Mouse (Mus musculus) CH12.LX (cell line): ENCODE data around the gene Fam19a1. TPM values are rescaled to one million over a fixed set of nuclear protein-coding genes. Genes with fewer than 3 reads are reported as not detected.

Source experiments
- DNase-seq: peaks from one replicate; pipeline ENCODE4 v3.0.0-alpha.2; 2013; ENCODE audit errors: extremely low read depth
- H3K27ac ChIP-seq: 2 replicates; pipeline ENCODE4 v1.5.1; 2012; ENCODE audit warnings: low read depth, mild to moderate bottlenecking, control low read depth, moderate library complexity; ENCODE audit not compliant: insufficient read depth
- H3K27me3 ChIP-seq: replicated peaks from 2 replicates; pipeline ENCODE3; 2012; ENCODE audit warnings: inconsistent platforms
- H3K36me3 ChIP-seq, 2 experiments: replicated peaks in 1 of 2; 2 replicates each; pipeline versions ENCODE3 to v1.6.1; 2012; ENCODE audit warnings: inconsistent platforms in 1 of 2, low read length in 1 of 2, mild to moderate bottlenecking in 1 of 2, mixed read lengths in 1 of 2, moderate library complexity in 1 of 2; ENCODE audit not compliant: control insufficient read depth in 1 of 2, insufficient read depth in 1 of 2
- H3K4me1 ChIP-seq, 2 experiments: 2 replicates each; pipeline ENCODE4 v1.6.1; 2012; ENCODE audit warnings: inconsistent platforms in 1 of 2, moderate library complexity in 1 of 2; ENCODE audit not compliant: insufficient read depth in 2 of 2, control insufficient read depth in 1 of 2
- H3K4me2 ChIP-seq: 2 replicates; pipeline ENCODE4 v1.6.1; 2012; ENCODE audit warnings: low read depth, mild to moderate bottlenecking, control low read depth; ENCODE audit not compliant: poor library complexity, insufficient read depth, severe bottlenecking
- H3K4me3 ChIP-seq, 3 experiments: fragments of 150-350 bp in 1 of 3; sonication (generic) in 1 of 3; replicated peaks in 1 of 3; 2 replicates each; pipeline versions ENCODE3 to v1.5.1; 2011 to 2012; ENCODE audit warnings: low read depth in 2 of 3, low read length in 2 of 3, mild to moderate bottlenecking in 2 of 3, moderate library complexity in 2 of 3, control low read depth in 1 of 3, improper control_type of control experiment in 1 of 3, inconsistent platforms in 1 of 3, mixed read lengths in 1 of 3; ENCODE audit not compliant: poor library complexity in 1 of 3
- H3K79me2 ChIP-seq: replicated peaks from 2 replicates; pipeline ENCODE4 v1.6.1; 2012; ENCODE audit warnings: mild to moderate bottlenecking, moderate library complexity; ENCODE audit not compliant: control insufficient read depth, poor library complexity, insufficient read depth, severe bottlenecking; ENCODE audit errors: extremely low read depth
- H3K9ac ChIP-seq: 2 replicates; pipeline ENCODE4 v1.6.1; 2012; ENCODE audit warnings: low read depth, mild to moderate bottlenecking, control low read depth, moderate library complexity; ENCODE audit not compliant: insufficient read depth
- H3K9me3 ChIP-seq: replicated peaks from 2 replicates; pipeline ENCODE3; 2012; ENCODE audit warnings: low read length, inconsistent platforms, mixed read lengths
- BHLHE40 ChIP-seq: IDR thresholded peaks from 2 replicates; pipeline ENCODE4 v1.6.1; 2011; ENCODE audit warnings: mild to moderate bottlenecking, low read depth, low read length, improper control_type of control experiment
- CHD1 ChIP-seq: IDR thresholded peaks from 2 replicates; pipeline ENCODE4 v1.6.1; 2012; ENCODE audit warnings: low read depth, low read length, improper control_type of control experiment, inconsistent platforms
- CHD2 ChIP-seq: IDR thresholded peaks from 2 replicates; pipeline ENCODE4 v1.6.1; 2011; ENCODE audit warnings: low read length, improper control_type of control experiment
- E2F4 ChIP-seq: IDR thresholded peaks from 2 replicates; pipeline ENCODE4 v1.6.1; 2011; ENCODE audit warnings: low read depth, low read length, improper control_type of control experiment; ENCODE audit not compliant: insufficient replicate concordance
- ELF1 ChIP-seq: IDR thresholded peaks from 2 replicates; pipeline ENCODE4 v1.6.1; 2014; ENCODE audit warnings: low read depth, mild to moderate bottlenecking, inconsistent platforms, low read length, improper control_type of control experiment
- EP300 ChIP-seq: IDR thresholded peaks from 2 replicates; pipeline ENCODE4 v1.6.1; 2011; ENCODE audit warnings: low read length, improper control_type of control experiment
- ETS1 ChIP-seq: conservative IDR thresholded peaks from 2 replicates; pipeline ENCODE4 v1.6.1; 2012; ENCODE audit warnings: low read depth, mild to moderate bottlenecking, inconsistent platforms, low read length, improper control_type of control experiment, moderate library complexity
- GABPA ChIP-seq: IDR thresholded peaks from 2 replicates; pipeline ENCODE4 v1.6.1; 2012; ENCODE audit warnings: low read depth, low read length, improper control_type of control experiment, inconsistent platforms; ENCODE audit not compliant: insufficient replicate concordance
- HCFC1 ChIP-seq: IDR thresholded peaks from 2 replicates; pipeline ENCODE4 v1.6.1; 2012; ENCODE audit warnings: low read depth, mild to moderate bottlenecking, inconsistent platforms, low read length, improper control_type of control experiment
- IRF4 ChIP-seq: IDR thresholded peaks from 2 replicates; pipeline ENCODE4 v1.6.1; 2014; ENCODE audit warnings: low read depth, mild to moderate bottlenecking, inconsistent platforms, low read length, improper control_type of control experiment
- JUN ChIP-seq: IDR thresholded peaks from 2 replicates; pipeline ENCODE4 v1.6.1; 2011; ENCODE audit warnings: low read depth, mild to moderate bottlenecking, low read length, improper control_type of control experiment, moderate library complexity; ENCODE audit not compliant: insufficient read depth
- JUND ChIP-seq: conservative IDR thresholded peaks from 2 replicates; pipeline ENCODE4 v1.6.1; 2011; ENCODE audit warnings: low read depth, low read length, improper control_type of control experiment
- MAFK ChIP-seq: IDR thresholded peaks from 2 replicates; pipeline ENCODE4 v1.6.1; 2011; ENCODE audit warnings: low read length, improper control_type of control experiment; ENCODE audit not compliant: insufficient replicate concordance
- MAX ChIP-seq: IDR thresholded peaks from 2 replicates; pipeline ENCODE4 v1.6.1; 2011; ENCODE audit warnings: low read length, improper control_type of control experiment
- MEF2A ChIP-seq: IDR thresholded peaks from 2 replicates; pipeline ENCODE4 v1.6.1; 2014; ENCODE audit warnings: low read depth, mild to moderate bottlenecking, inconsistent platforms, low read length, improper control_type of control experiment, borderline replicate concordance
- MXI1 ChIP-seq: IDR thresholded peaks from 2 replicates; pipeline ENCODE4 v1.6.1; 2011; ENCODE audit warnings: mild to moderate bottlenecking, low read depth, low read length, improper control_type of control experiment
- MYC ChIP-seq: IDR thresholded peaks from 2 replicates; pipeline ENCODE4 v1.6.1; 2011; ENCODE audit warnings: low read depth, mild to moderate bottlenecking, improper control_type of control experiment, low read length
- NELFE ChIP-seq: IDR thresholded peaks from 2 replicates; pipeline ENCODE4 v1.6.1; 2011; ENCODE audit warnings: low read depth, low read length, improper control_type of control experiment
- NRF1 ChIP-seq: IDR thresholded peaks from 2 replicates; pipeline ENCODE4 v1.6.1; 2014; ENCODE audit warnings: low read depth, mild to moderate bottlenecking, inconsistent platforms, low read length, improper control_type of control experiment, moderate library complexity
- PAX5 ChIP-seq: IDR thresholded peaks from 2 replicates; pipeline ENCODE4 v1.6.1; 2012; ENCODE audit warnings: low read length, inconsistent platforms, mixed read lengths
- POLR2AphosphoS2 ChIP-seq: IDR thresholded peaks from 2 replicates; pipeline ENCODE4 v1.6.1; 2011; ENCODE audit warnings: low read depth, low read length, improper control_type of control experiment
- SIN3A ChIP-seq: IDR thresholded peaks from 2 replicates; pipeline ENCODE4 v1.6.1; 2012; ENCODE audit warnings: low read length, improper control_type of control experiment, inconsistent platforms
- SMC3 ChIP-seq: IDR thresholded peaks from 2 replicates; pipeline ENCODE4 v1.6.1; 2011; ENCODE audit warnings: low read depth, low read length, improper control_type of control experiment
- TBP ChIP-seq: conservative IDR thresholded peaks from 2 replicates; pipeline ENCODE4 v1.6.1; 2011; ENCODE audit warnings: low read depth, low read length, improper control_type of control experiment
- TCF12 ChIP-seq: IDR thresholded peaks from 2 replicates; pipeline ENCODE4 v1.6.1; 2014; ENCODE audit warnings: low read depth, mild to moderate bottlenecking, inconsistent platforms, low read length, improper control_type of control experiment
- UBTF ChIP-seq: IDR thresholded peaks from 2 replicates; pipeline ENCODE4 v1.6.1; 2012; ENCODE audit warnings: low read depth, mild to moderate bottlenecking, inconsistent platforms, low read length, improper control_type of control experiment, moderate library complexity
- USF1 ChIP-seq: IDR thresholded peaks from 2 replicates; pipeline ENCODE4 v1.6.1; 2014; ENCODE audit warnings: low read depth, mild to moderate bottlenecking, inconsistent platforms, low read length, improper control_type of control experiment
- USF2 ChIP-seq: conservative IDR thresholded peaks from 2 replicates; pipeline ENCODE4 v1.6.1; 2011; ENCODE audit warnings: low read depth, low read length, improper control_type of control experiment
- ZC3H11A ChIP-seq: IDR thresholded peaks from 2 replicates; pipeline ENCODE4 v1.6.1; 2012; ENCODE audit warnings: low read depth, mild to moderate bottlenecking, inconsistent platforms, low read length, improper control_type of control experiment
- ZKSCAN1 ChIP-seq: IDR thresholded peaks from 2 replicates; pipeline ENCODE4 v1.6.1; 2012; ENCODE audit warnings: low read depth, inconsistent platforms, low read length, improper control_type of control experiment, borderline replicate concordance
- ZMIZ1 ChIP-seq: IDR thresholded peaks from 2 replicates; pipeline ENCODE4 v1.6.1; 2012; ENCODE audit warnings: low read depth, mild to moderate bottlenecking, inconsistent platforms, low read length, improper control_type of control experiment
- dilution Hi-C: fragments of 300-500 bp; cut with MboI; formaldehyde crosslinking; loops from 2 replicates; pipeline ENCODE4 v1.14.3; 2020; ENCODE audit warnings: low sequenced_read_pairs; ENCODE audit not compliant: extremely low pct_unique_long_range_greater_than_20kb, extremely low pct_ligation_motif_present
- in situ Hi-C: fragments of 300-500 bp; cut with MboI; formaldehyde crosslinking; loops from 3 replicates; pipeline ENCODE4 v1.14.3; 2019; ENCODE audit warnings: low sequenced_read_pairs, low pct_ligation_motif_present, low pct_unique_long_range_greater_than_20kb, mixed read lengths
- polyA plus RNA-seq: library from polyadenylated mRNA; unstranded; fragments of >175 nt; gene quantifications from 2 replicates; pipeline ENCODE4 v1.2.1, GENCODE M21; 2012; ENCODE audit warnings: low read depth; ENCODE audit not compliant: insufficient read length
- total RNA-seq, 2 experiments: library from RNA; depleted of rRNA; stranded (reverse); fragments of 300-350 nt in 1 of 2; fragments of >200 nt in 1 of 2; gene quantifications; 2 replicates each; pipeline ENCODE4 v1.2.3; 2012 to 2014

The Fam19a1 gene
- total and polyA plus RNA-seq, 3 experiments: 0.08 TPM; not detected in 2

GRCm38 (mm10) chr6:96432397-96432796 is 319.4 kb downstream of the Fam19a1 start:
- no peak overlapping the region for H3K4me3 ChIP-seq
- H3K4me1 ChIP-seq: no peaks in the 10 kb centered on the region
- H3K27ac ChIP-seq: no peak overlapping the region
- no peak overlapping the region for H3K9ac ChIP-seq
- no peaks in the 10 kb centered on the region for H3K27me3 ChIP-seq
- no peaks in the 10 kb centered on the region for H3K79me2 ChIP-seq
- in situ Hi-C loops (no loop called here), dilution Hi-C loops (no loop called here)
- peaks cover 11% of the 10 kb centered on the region for H3K9me3 ChIP-seq
- no peak overlapping the region for H3K4me2 ChIP-seq
- DNase-seq: no peak
- no peak for TF ChIP-seq ELF1
- no peak for TF ChIP-seq GABPA
- TF ChIP-seq IRF4: no peak
- TF ChIP-seq CHD1: no peak
- TF ChIP-seq ZC3H11A: no peak
- TF ChIP-seq NRF1: no peak
- no peak for TF ChIP-seq USF1
- TF ChIP-seq BHLHE40: no peak
- TF ChIP-seq TCF12: no peak
- TF ChIP-seq E2F4: no peak
- no peak for TF ChIP-seq PAX5
- TF ChIP-seq NELFE: no peak
- no peak for TF ChIP-seq SIN3A
- TF ChIP-seq MXI1: no peak
- TF ChIP-seq SMC3: no peak
- TF ChIP-seq UBTF: no peak
- no peak for TF ChIP-seq TBP
- TF ChIP-seq USF2: no peak
- no peak for TF ChIP-seq ETS1
- no peak for TF ChIP-seq ZKSCAN1
- no peaks in the 10 kb centered on the region for H3K36me3 ChIP-seq

GRCm38 (mm10) chr6:96433896-96434295 is 320.9 kb downstream of the Fam19a1 start:
- dilution Hi-C loops (no loop called here), in situ Hi-C loops (no loop called here)
- H3K27ac ChIP-seq: no peak overlapping the region
- H3K9ac ChIP-seq: no peak overlapping the region
- no peaks in the 10 kb centered on the region for H3K4me1 ChIP-seq
- H3K9me3 ChIP-seq: peaks cover 16% of the 10 kb centered on the region
- H3K27me3 ChIP-seq: no peaks in the 10 kb centered on the region
- no peaks in the 10 kb centered on the region for H3K79me2 ChIP-seq
- DNase-seq: no peak
- H3K4me2 ChIP-seq: no peak overlapping the region
- no peak overlapping the region for H3K4me3 ChIP-seq
- TF ChIP-seq E2F4 (no peak), USF1 (no peak), MAFK (no peak), MAX (no peak), ZMIZ1 (no peak), POLR2AphosphoS2 (no peak), MXI1 (no peak), HCFC1 (no peak), JUN (no peak), MEF2A (no peak), JUND (no peak), BHLHE40 (no peak), MYC (no peak), EP300 (no peak), CHD1 (no peak), SMC3 (no peak), TCF12 (no peak), ZKSCAN1 (no peak), CHD2 (no peak)
- no peaks in the 10 kb centered on the region for H3K36me3 ChIP-seq
